Comparison of ENCODE assay signal across 9 mouse cellular contexts in the genomic region with DNA sequence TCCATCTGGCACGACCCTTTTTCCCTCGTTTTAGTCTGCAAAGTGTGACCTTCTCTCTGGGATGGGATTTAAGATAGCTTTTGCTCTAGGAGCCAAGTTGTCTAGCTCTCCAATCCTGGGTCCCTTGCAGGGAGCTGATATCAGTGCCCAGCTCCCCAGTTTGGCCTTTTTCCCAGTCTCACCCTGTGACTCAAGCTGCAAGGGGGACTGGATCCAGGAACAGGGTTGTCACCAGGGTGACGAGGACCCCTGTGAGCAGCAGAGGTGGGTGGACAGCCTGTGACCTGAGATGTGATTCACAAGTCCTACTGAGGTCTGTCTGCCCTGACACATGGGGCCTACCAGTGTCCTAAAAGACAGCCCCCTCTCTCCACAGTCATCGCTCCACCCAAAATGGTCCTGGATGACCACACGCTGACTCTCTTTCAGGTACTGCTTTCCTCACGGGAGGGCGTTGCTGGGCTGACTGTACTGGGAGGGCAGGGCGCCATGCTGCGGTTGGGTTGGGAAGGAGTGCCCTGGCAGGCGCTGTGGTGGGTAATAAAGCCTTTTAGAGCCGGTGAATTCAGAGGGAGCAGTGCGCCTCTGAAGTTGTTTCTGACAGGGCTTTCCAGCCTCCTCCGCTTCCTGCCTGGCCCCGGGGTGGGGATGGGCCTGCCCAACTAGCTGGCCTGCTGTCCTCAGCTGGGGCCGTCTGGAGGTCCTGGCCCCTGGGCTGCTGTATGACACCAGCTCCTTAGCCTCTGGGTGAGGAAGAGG. TPM values are rescaled to one million over a fixed set of nuclear protein-coding genes. Genes with fewer than 3 reads are reported as not detected.
DNase-seq lines count a peak whose midpoint lies in the region; ATAC-seq lines count a peak whose summit lies in the region.
"Had no signal": no experiment of that assay in that cellular context is flagged by ENCODE, and none has a peak within 500 bp of the region (broad histone marks: within the 10 kb centered on the region; RNA-seq: fewer than 3 reads in every experiment).

No protein-coding gene starts in this region.

- H3K4me1 ChIP-seq in forebrain, embryonic 10.5 days = peaks cover 58% of the 10 kb centered on the region
- peaks cover 13% of the 10 kb centered on the region for H3K4me1 ChIP-seq in forebrain, embryonic 16.5 days (replicated peaks; ENCODE audit: control insufficient read depth, insufficient read depth, low read length)
- H3K4me1 ChIP-seq in lung, embryonic 16.5 days (replicated peaks; ENCODE audit: control insufficient read depth, insufficient read depth, low read length) = peaks cover 32% of the 10 kb centered on the region
- H3K4me1 ChIP-seq in intestine, embryonic 16.5 days (ENCODE audit: control insufficient read depth, insufficient read depth, low read length) = peaks cover 29% of the 10 kb centered on the region
- H3K4me1 ChIP-seq in stomach, embryonic 16.5 days (ENCODE audit: control insufficient read depth, insufficient read depth, low read length) = peaks cover 29% of the 10 kb centered on the region

- H3K36me3 ChIP-seq in forebrain, embryonic 10.5 days (replicated peaks) = peaks cover 64% of the 10 kb centered on the region
- peaks cover 6% of the 10 kb centered on the region; the same call in 1 of the 2 replicates for H3K36me3 ChIP-seq in forebrain, embryonic 16.5 days (ENCODE audit: control insufficient read depth, insufficient read depth)
- peaks cover 7% of the 10 kb centered on the region; the same call in 1 of the 2 replicates for H3K36me3 ChIP-seq in lung, embryonic 16.5 days (ENCODE audit: control insufficient read depth, insufficient read depth, low read length)
- peaks cover 8% of the 10 kb centered on the region; the same call in 1 of the 2 replicates for H3K36me3 ChIP-seq in intestine, embryonic 16.5 days (ENCODE audit: control insufficient read depth, insufficient read depth, low read length)
- H3K36me3 ChIP-seq in stomach, embryonic 16.5 days (ENCODE audit: control insufficient read depth, insufficient read depth, low read length) = no peaks in the 10 kb centered on the region

- ATAC-seq in forebrain, embryonic 16.5 days = no peak
- peak; percentile 15; the same call in 1 of the 2 replicates for ATAC-seq in lung, embryonic 16.5 days (ENCODE audit: low read depth)
- ATAC-seq in intestine, embryonic 16.5 days = no peak
- ATAC-seq in stomach, embryonic 16.5 days (ENCODE audit: insufficient read depth, low FRiP score) = no peak

- no peak overlapping the region for H3K4me2 ChIP-seq in forebrain, embryonic 16.5 days (ENCODE audit: low read length)
- no peak overlapping the region for H3K4me2 ChIP-seq in lung, embryonic 16.5 days (ENCODE audit: low read depth, low read length)
- no peak overlapping the region for H3K4me2 ChIP-seq in intestine, embryonic 16.5 days (ENCODE audit: low read depth, low read length)
- H3K4me2 ChIP-seq in stomach, embryonic 16.5 days (ENCODE audit: low read depth, low read length) = no peak overlapping the region

- H3K9ac ChIP-seq in forebrain, embryonic 16.5 days (replicated peaks; ENCODE audit: low read depth, low read length) = no peak overlapping the region
- peak overlapping the region; percentile 36; the same call in 1 of the 2 replicates for H3K9ac ChIP-seq in lung, embryonic 16.5 days (ENCODE audit: low read length)
- H3K9ac ChIP-seq in intestine, embryonic 16.5 days (ENCODE audit: low read depth, low read length) = peak overlapping the region; percentile 40; the same call in 1 of the 2 replicates
- peak overlapping the region; percentile 17; the same call in 1 of the 2 replicates for H3K9ac ChIP-seq in stomach, embryonic 16.5 days (ENCODE audit: low read length)

- H3K27ac ChIP-seq in forebrain, embryonic 10.5 days = peak overlapping the region; percentile 86
- H3K27ac ChIP-seq in forebrain, embryonic 16.5 days (ENCODE audit: low read length) = no peak overlapping the region
- peak overlapping the region; percentile 63 for H3K27ac ChIP-seq in lung, embryonic 16.5 days (ENCODE audit: low read length)
- no peak overlapping the region for H3K27ac ChIP-seq in intestine, embryonic 16.5 days (ENCODE audit: low read length)
- H3K27ac ChIP-seq in stomach, embryonic 16.5 days (ENCODE audit: low read length) = peak overlapping the region; percentile 25; the same call in 1 of the 2 replicates

- H3K27me3 ChIP-seq in forebrain, embryonic 10.5 days (ENCODE audit: poor library complexity, severe bottlenecking) = peaks cover 30% of the 10 kb centered on the region
- H3K27me3 ChIP-seq in forebrain, embryonic 16.5 days (replicated peaks; ENCODE audit: control insufficient read depth, insufficient read depth, low read length) = no peaks in the 10 kb centered on the region
- H3K27me3 ChIP-seq in lung, embryonic 16.5 days (ENCODE audit: control insufficient read depth, insufficient read depth, low read depth, low read length) = no peaks in the 10 kb centered on the region
- no peaks in the 10 kb centered on the region for H3K27me3 ChIP-seq in intestine, embryonic 16.5 days (replicated peaks; ENCODE audit: control insufficient read depth, insufficient read depth, low read length)
- no peaks in the 10 kb centered on the region for H3K27me3 ChIP-seq in stomach, embryonic 16.5 days (ENCODE audit: control insufficient read depth, insufficient read depth, low read length)
- H3K27me3 ChIP-seq: megakaryocyte, embryonic 14.5 days had no signal

- no peaks in the 10 kb centered on the region for H3K9me3 ChIP-seq in forebrain, embryonic 10.5 days
- no peaks in the 10 kb centered on the region for H3K9me3 ChIP-seq in forebrain, embryonic 16.5 days (ENCODE audit: control insufficient read depth, low read length)
- H3K9me3 ChIP-seq in lung, embryonic 16.5 days (ENCODE audit: control insufficient read depth, low read length) = no peaks in the 10 kb centered on the region
- H3K9me3 ChIP-seq in intestine, embryonic 16.5 days (ENCODE audit: control insufficient read depth, low read length) = no peaks in the 10 kb centered on the region
- H3K9me3 ChIP-seq in stomach, embryonic 16.5 days (replicated peaks; ENCODE audit: control insufficient read depth, low read length) = no peaks in the 10 kb centered on the region
- H3K9me3 ChIP-seq: megakaryocyte, embryonic 14.5 days had no signal

- H3K4me3 ChIP-seq in forebrain, embryonic 10.5 days = peak overlapping the region; percentile 21; the same call in 1 of the 2 replicates
- H3K4me3 ChIP-seq in forebrain, embryonic 16.5 days (replicated peaks; ENCODE audit: low read length) = no peak overlapping the region
- H3K4me3 ChIP-seq in lung, embryonic 16.5 days (ENCODE audit: low read length) = no peak overlapping the region
- H3K4me3 ChIP-seq in intestine, embryonic 16.5 days (ENCODE audit: low read length) = no peak overlapping the region
- no peak overlapping the region for H3K4me3 ChIP-seq in stomach, embryonic 16.5 days (replicated peaks; ENCODE audit: low read length)
- H3K4me3 ChIP-seq: megakaryocyte, embryonic 14.5 days had no signal

- 41% methylated on average over 15 of the region's 15 CpGs for WGBS in forebrain, embryonic 10.5 days
- WGBS in forebrain, embryonic 16.5 days = 44% methylated on average over 15 of the region's 15 CpGs
- WGBS in lung, embryonic 16.5 days = 46% methylated on average over 15 of the region's 15 CpGs
- WGBS in intestine, embryonic 16.5 days = 50% methylated on average over 15 of the region's 15 CpGs
- WGBS in stomach, embryonic 16.5 days = 44% methylated on average over 15 of the region's 15 CpGs

- no peak for DNase-seq in forebrain, embryonic 10.5 days (ENCODE audit: extremely low spot score, low spot score)
- no peak for DNase-seq in lung, postnatal 25 days (ENCODE audit: low spot score)
- no peak for DNase-seq in right cerebral cortex, postnatal 36 days (ENCODE audit: low spot score in 2 of 2)
- DNase-seq in right cerebral cortex, postnatal 10 days (ENCODE audit: low spot score in 2 of 2) = no peak

RNA-seq across cellular contexts. Expression of gene Cenpx, which starts 9.7 kb away (rescaled TPM):
- 118 and 133 TPM in 2 replicates for polyA plus RNA-seq in forebrain, embryonic 10.5 days (2016; fragmentation: Nextera tagmentation; extraction: Ambion mirVana)
- polyA plus RNA-seq in forebrain, embryonic 16.5 days (2015; fragmentation: Nextera tagmentation; extraction: Ambion mirVana) = 82.8 and 95.0 TPM in 2 replicates
- 156 and 170 TPM in 2 replicates for polyA plus RNA-seq in lung, embryonic 16.5 days (2015; fragmentation: Nextera tagmentation; extraction: Ambion mirVana)
- 159 and 174 TPM in 2 replicates for polyA plus RNA-seq in intestine, embryonic 16.5 days (2015; fragmentation: Nextera tagmentation; extraction: Ambion mirVana)
- 138 and 153 TPM in 2 replicates for polyA plus RNA-seq in stomach, embryonic 16.5 days (2015; fragmentation: Nextera tagmentation; extraction: Ambion mirVana)

RNA-seq across cellular contexts. Expression of gene Lrrc45, which starts 9.8 kb away (rescaled TPM):
- 51.9 and 59.2 TPM in 2 replicates for polyA plus RNA-seq in forebrain, embryonic 10.5 days (2016; fragmentation: Nextera tagmentation; extraction: Ambion mirVana)
- 91.0 and 118 TPM in 2 replicates for polyA plus RNA-seq in forebrain, embryonic 16.5 days (2015; fragmentation: Nextera tagmentation; extraction: Ambion mirVana)
- 58.2 and 63.9 TPM in 2 replicates for polyA plus RNA-seq in lung, embryonic 16.5 days (2015; fragmentation: Nextera tagmentation; extraction: Ambion mirVana)
- 43.0 and 44.4 TPM in 2 replicates for polyA plus RNA-seq in intestine, embryonic 16.5 days (2015; fragmentation: Nextera tagmentation; extraction: Ambion mirVana)
- 59.1 and 62.9 TPM in 2 replicates for polyA plus RNA-seq in stomach, embryonic 16.5 days (2015; fragmentation: Nextera tagmentation; extraction: Ambion mirVana)

RNA-seq across cellular contexts. Expression of gene Rac3, which starts 17.4 kb away (rescaled TPM):
- polyA plus RNA-seq in forebrain, embryonic 10.5 days (2016; fragmentation: Nextera tagmentation; extraction: Ambion mirVana) = 23.8 and 28.4 TPM in 2 replicates
- polyA plus RNA-seq in forebrain, embryonic 16.5 days (2015; fragmentation: Nextera tagmentation; extraction: Ambion mirVana) = 251 and 347 TPM in 2 replicates
- polyA plus RNA-seq in lung, embryonic 16.5 days (2015; fragmentation: Nextera tagmentation; extraction: Ambion mirVana) = 53.5 and 54.2 TPM in 2 replicates
- polyA plus RNA-seq in intestine, embryonic 16.5 days (2015; fragmentation: Nextera tagmentation; extraction: Ambion mirVana) = 30.4 and 31.2 TPM in 2 replicates
- polyA plus RNA-seq in stomach, embryonic 16.5 days (2015; fragmentation: Nextera tagmentation; extraction: Ambion mirVana) = 34.6 and 35.3 TPM in 2 replicates

RNA-seq across cellular contexts. Expression of gene Dcxr, which starts 23.2 kb away (rescaled TPM):
- polyA plus RNA-seq in forebrain, embryonic 10.5 days (2016; fragmentation: Nextera tagmentation; extraction: Ambion mirVana) = 13.3 and 14.8 TPM in 2 replicates
- 7.6 TPM in 2 replicates for polyA plus RNA-seq in forebrain, embryonic 16.5 days (2015; fragmentation: Nextera tagmentation; extraction: Ambion mirVana)
- 69.5 and 92.2 TPM in 2 replicates for polyA plus RNA-seq in lung, embryonic 16.5 days (2015; fragmentation: Nextera tagmentation; extraction: Ambion mirVana)
- polyA plus RNA-seq in intestine, embryonic 16.5 days (2015; fragmentation: Nextera tagmentation; extraction: Ambion mirVana) = 56.0 and 65.0 TPM in 2 replicates
- 43.0 and 46.0 TPM in 2 replicates for polyA plus RNA-seq in stomach, embryonic 16.5 days (2015; fragmentation: Nextera tagmentation; extraction: Ambion mirVana)

RNA-seq across cellular contexts. Expression of gene Cbr2, which starts 28.0 kb away (rescaled TPM):
- 1.1 and 1.3 TPM in 2 replicates for polyA plus RNA-seq in forebrain, embryonic 10.5 days (2016; fragmentation: Nextera tagmentation; extraction: Ambion mirVana)
- 0.92 and 4.8 TPM in 2 replicates for polyA plus RNA-seq in forebrain, embryonic 16.5 days (2015; fragmentation: Nextera tagmentation; extraction: Ambion mirVana)
- 194 and 348 TPM in 2 replicates for polyA plus RNA-seq in lung, embryonic 16.5 days (2015; fragmentation: Nextera tagmentation; extraction: Ambion mirVana)
- polyA plus RNA-seq in intestine, embryonic 16.5 days (2015; fragmentation: Nextera tagmentation; extraction: Ambion mirVana) = 1.7 and 2.3 TPM in 2 replicates
- polyA plus RNA-seq in stomach, embryonic 16.5 days (2015; fragmentation: Nextera tagmentation; extraction: Ambion mirVana) = 112 and 150 TPM in 2 replicates

Comparison
In these comparisons a context has a peak if more than half of its experiments do, and no peak if none do; other contexts are left out.
1. H3K27ac ChIP-seq: peak in forebrain, embryonic 10.5 days (single experiment), lung, embryonic 16.5 days (single experiment) and stomach, embryonic 16.5 days (single experiment); none in forebrain, embryonic 16.5 days (single experiment) and intestine, embryonic 16.5 days (single experiment).